Mouse (Mus musculus): Measurements from ENCODE around the gene Rasal1. TPM values are rescaled to one million over a fixed set of nuclear protein-coding genes. Genes with fewer than 3 reads are reported as not detected.

Rasal1 gene
- total RNA-seq, 2 experiments from 2014 or later, result 4.3 to 14.1 TPM

DNA sequence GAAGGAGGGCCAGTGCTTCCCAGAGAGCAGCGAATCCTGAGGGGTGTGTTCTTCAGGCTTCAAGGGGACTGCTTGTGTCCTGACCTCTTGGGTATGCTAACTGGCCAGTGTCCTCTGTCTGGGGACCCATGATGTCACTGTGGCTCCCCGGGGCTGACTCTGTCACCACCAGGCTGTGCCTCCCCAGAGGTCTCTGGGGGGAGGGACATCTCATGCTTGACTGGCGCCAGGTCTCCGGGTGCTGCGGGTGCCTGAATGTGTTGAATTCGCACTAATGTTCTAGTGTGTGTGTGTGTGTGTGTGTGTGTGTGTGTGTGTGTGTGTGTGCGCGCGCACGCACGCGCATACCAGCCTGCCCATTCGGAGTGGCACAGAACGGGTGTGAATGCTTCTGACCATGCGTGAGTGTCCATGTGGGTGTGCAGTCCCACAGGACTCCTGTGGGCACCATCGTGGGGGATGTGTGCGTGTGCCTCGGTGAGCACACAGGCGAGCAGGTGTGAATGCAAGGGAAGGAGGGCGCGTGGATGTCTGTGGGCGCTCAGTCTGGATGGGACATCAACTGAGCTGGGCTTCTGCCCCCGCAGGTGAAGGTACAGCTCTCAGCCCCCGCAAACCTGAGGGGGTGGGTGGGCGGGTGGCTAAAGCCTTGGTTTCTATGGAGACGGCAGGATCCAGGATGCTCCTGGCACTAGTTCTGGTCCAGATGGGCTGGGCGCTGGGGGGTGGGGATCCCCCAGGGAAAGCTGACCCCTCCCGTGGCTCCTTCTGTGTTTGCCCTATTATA lies 4.5 kb downstream of the Rasal1 start:
- no peak for DNase-seq (ENCODE audit: low spot score in 2 of 2)

DNA sequence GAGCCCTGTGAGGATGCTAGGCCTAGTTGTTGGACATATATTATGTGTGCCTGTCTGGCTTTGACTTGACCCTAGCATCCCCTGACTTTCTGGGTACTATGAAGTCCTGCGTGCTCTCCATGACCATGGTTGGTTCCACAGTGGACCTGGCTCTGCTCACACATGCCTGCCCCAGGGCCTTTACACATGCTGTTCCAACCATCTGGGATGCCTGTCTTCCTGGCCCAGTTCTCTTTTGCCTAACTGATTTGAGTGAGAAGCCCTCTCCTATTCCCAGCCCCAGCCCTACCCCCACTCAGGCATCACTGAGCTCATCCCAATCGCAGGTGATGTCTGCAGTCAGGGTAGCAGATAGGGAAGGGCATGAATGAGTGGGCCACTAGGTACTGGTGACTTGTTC lies 5.3 kb downstream of the Rasal1 start:
- DNase-seq (ENCODE audit: low spot score in 2 of 2), result no peak

- DNase-seq (ENCODE audit: low spot score in 2 of 2), result no peak
Measured at GRCm38 (mm10) chr5:120656281-120656751, 7.7 kb downstream of the Rasal1 start.

DNA sequence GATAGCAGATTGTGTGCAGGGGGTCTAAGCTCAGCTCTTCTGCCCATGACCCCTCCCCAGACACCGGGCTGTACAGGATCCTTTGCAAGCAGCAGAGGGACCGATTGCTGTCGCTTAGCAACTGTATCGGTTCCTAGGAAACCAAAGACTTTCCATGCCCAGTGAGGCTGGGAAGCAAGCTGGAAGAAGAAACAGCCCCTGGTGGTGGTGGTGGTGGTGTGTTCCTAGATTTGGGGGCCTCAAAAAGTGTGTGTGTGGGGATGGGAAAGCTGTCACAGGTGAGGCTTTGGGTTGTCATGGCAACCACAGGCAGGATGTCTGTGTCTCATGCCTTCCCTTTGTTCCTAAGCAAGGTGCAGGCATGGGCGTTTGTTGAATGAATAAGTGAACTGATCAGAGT lies 12.2 kb downstream of the Rasal1 start:
- DNase-seq (ENCODE audit: low spot score in 2 of 2), result no peak

GRCm38 (mm10) chr5:120664888-120665287 lies 16.3 kb downstream of the Rasal1 start:
- no peak for DNase-seq (ENCODE audit: low spot score in 2 of 2)

DNA sequence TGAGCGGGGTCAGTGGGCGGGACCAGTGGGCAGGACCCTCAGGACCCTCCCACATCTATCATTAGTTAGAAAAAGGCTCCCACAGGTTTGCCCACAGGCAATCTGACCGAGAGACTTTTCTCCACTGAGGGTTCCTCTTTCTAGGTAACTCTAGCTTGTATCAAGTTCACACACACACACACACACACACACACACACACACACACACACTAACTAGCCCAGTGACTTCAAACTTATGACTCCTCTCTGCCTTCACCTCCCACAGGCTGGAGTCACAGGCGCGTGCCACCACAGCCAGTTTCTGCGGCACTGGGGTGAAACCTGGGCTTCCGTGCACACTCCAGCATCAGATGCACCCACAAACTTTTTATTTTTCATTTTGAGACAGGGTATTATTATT lies 20.1 kb downstream of the Rasal1 start:
- DNase-seq (ENCODE audit: low spot score in 2 of 2), result no peak

DNA sequence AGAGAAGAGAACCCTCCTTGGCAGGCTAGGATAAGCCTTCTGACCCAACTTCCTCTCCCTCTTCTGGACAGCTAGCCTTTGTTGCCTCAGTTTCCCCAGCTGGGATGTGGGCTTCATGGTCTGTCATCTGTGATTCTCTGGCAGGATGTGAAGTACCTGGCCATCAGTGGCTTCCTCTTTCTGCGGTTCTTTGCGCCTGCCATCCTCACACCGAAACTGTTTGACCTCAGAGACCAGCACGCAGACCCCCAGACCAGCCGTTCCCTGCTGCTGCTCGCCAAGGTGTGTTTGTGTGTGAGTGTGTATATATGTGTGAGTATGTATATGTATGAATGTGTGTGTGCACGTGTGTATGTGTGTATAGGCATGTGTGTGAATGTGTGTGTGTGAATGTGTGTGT lies 21.5 kb downstream of the Rasal1 start:
- DNase-seq (ENCODE audit: low spot score in 2 of 2), result no peak

GRCm38 (mm10) chr5:120671865-120672264 lies 23.3 kb downstream of the Rasal1 start:
- DNase-seq (ENCODE audit: low spot score in 2 of 2), result no peak

DNA sequence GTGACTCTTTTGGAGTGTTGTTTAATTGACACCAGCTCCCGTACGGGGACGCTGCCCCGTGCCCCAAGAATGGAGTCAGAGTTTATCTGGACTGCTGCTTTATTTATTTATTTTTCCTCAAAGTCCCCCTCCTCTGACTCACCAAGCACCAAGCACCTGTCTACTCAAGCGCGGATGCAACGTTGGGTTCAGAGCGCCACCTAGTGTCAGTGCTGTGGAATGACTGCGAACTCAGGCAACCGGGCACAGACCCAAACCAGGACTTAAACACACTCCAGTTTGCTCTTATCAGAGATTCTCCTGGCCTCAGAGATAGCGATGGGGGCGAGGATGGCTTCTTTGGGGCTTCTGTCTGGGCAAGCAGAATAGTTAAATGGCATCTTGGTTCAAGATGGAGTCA lies 25.0 kb downstream of the Rasal1 start:
- DNase-seq (ENCODE audit: low spot score in 2 of 2), result peak; percentile 70 to 74

DNA sequence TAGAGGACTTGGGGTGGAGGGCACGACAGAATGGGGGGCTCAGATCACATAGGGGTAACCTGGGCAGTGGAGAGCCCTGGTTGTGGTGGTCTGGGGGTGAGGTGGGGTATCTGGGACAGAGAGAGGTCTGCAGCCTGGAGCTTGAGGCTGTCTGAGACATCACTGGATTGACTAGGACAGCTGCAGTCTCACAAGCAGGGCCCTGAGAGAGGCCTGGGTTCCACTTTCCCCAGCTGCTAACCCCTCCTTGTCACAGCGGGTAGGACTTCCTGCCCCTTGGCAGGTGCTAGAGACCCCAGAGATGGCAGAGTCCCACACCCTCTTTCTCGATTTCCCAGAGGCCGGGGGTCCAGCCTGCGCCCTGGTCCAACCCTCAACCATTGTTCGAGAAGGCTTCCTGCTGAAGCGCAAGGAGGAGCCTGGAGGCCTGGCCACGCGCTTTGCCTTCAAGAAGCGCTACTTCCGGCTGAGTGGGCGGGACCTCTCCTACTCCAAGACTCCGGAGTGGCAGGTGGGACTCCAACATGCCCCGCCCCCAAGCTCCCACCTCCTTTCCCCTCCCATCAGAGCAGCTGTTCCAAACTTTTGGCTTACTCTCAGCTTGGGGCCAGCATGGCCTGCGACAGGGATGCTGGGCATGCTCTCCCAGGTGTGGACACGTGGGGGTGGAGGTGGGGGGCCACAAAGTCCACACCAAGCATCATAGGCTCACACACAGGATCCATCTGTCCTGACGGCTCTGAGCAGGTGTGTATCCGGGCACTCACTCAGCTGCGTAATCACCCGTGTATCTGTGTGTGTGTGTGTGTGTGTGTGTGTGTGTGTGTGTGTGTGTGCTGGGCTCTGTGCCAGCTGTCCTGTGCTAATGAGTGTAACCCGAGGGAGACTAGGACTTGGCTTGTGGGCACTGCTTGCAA lies 25.9 kb downstream of the Rasal1 start:
- no peak for DNase-seq (ENCODE audit: low spot score in 2 of 2)

DNA sequence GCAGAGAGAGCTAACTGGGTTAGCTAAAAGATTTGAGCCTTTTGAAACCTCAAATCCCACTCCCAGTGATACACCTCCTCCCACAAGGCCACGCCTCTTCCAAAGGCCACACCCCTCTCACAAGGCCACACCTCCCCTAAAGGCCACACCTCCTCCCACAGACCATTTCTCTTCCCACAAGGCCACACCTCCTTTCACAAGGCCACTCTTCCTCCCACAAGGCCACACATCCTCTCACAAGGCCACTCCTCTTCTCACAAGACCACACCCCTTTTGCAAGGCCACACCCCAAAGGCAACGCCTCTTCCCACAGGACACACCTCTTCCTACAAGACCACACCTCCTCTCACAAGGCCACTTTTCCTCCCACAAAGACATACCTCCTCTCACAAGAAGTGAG lies 28.9 kb downstream of the Rasal1 start:
- DNase-seq (ENCODE audit: low spot score in 2 of 2), result no peak

DNA sequence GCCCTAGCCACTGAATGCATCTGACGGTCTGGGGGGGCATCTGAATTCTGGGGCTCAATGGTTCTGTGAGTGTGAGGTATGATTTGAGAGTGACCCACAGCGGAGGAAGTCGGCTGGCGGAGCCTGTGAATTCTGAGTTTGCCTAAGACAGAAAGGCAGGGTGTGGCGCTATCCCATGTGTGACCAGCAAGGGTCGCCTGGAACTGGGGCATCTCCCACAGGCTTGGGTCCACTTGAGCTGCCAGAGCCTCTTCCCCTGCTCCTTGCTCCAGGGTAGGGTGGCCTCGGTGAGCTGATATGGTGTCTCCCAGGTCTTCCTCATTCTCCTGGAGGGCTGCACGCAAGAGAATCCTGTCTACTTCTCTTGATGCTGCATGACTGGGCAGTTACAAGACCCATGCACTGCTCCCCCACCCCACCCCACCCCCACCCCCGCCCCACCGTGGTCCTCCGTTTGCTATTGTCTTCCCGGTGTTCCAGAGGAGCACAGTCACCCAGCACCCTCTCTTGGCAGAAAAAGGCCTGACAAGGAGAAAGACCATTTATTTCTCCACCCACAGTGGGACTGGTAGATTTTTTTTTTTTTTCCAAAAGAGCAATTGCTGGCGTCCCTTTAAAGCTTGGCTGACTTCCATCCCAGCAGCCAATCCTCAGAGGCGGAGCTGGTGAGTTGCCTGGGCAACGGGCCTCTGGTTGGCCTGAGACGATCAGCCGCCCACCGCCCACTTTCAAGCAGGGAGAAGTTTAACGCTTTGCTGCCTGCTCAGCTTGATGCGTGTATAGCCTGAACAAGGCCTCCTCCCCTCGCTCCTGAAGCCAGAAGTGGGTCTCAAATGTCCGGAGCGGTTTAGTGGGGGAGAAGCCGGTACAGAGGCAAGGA lies 31.3 kb downstream of the Rasal1 start:
- peak; percentile 46 to 51 for DNase-seq (ENCODE audit: low spot score in 2 of 2)

- DNase-seq (ENCODE audit: low spot score in 2 of 2), result no peak
Measured at GRCm38 (mm10) chr5:120680918-120681317, 32.3 kb downstream of the Rasal1 start.

GRCm38 (mm10) chr5:120682982-120683771 lies 34.6 kb downstream of the Rasal1 start:
- DNase-seq (ENCODE audit: low spot score in 2 of 2), result no peak

- DNase-seq (ENCODE audit: low spot score in 2 of 2), result no peak
Measured at GRCm38 (mm10) chr5:120685678-120686077, 37.1 kb downstream of the Rasal1 start.

DNA sequence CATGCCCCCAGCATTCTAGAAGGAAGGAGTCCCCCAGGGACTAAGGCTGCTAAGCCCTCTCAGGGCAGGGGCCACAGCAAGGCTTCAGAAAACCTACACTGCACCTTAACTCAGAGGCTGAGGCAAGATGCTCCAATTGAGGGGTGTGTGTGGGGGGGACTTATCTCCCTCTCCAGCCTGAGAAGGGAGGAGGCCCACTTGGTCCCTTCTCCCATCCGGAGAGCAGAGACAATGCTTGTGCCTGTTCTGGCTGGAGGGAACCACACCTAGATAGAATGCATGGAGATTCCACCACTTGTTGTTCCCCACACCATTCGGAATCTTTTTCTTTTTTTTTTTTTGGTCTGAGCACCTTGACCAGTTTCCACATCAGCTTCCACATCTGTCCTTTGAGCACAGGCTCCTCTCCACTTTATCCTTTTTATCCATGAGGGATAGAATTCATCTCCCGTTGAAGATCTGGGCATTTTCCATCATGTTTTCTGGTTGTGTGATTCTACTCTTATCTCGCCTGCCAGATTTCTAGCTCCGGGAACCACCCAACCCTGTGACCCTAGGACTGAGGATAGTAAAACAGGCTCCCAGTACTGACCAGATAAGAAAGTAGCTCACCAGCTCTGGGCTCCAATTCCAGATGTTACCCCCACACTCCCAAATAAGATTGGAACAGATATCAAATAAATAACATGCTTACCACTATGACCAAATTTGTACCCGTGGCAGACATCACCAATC lies 38.3 kb downstream of the Rasal1 start:
- no peak for DNase-seq (ENCODE audit: low spot score in 2 of 2)

GRCm38 (mm10) chr5:120687484-120687851 lies 38.9 kb downstream of the Rasal1 start:
- no peak for DNase-seq (ENCODE audit: low spot score in 2 of 2)

DNA sequence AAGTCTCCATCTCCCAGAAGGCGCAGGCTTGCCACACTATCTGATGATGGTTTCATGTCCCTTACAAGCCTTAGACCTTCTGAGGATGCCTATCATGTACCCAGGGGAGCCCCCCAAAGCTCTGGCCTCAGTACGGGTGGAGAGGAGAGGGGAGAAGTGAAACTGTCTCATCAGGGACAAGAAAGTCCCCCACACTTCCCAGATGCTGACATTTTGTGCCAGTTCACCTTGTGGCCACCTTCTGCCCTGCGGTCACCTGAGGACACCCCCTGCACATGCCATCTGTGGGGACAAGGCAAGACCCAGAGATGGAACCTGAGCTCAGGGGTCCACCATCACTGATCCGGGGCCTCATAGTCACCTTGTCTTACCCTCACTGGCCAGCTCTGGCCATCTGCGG lies 39.3 kb downstream of the Rasal1 start:
- no peak for DNase-seq (ENCODE audit: low spot score in 2 of 2)

DNA sequence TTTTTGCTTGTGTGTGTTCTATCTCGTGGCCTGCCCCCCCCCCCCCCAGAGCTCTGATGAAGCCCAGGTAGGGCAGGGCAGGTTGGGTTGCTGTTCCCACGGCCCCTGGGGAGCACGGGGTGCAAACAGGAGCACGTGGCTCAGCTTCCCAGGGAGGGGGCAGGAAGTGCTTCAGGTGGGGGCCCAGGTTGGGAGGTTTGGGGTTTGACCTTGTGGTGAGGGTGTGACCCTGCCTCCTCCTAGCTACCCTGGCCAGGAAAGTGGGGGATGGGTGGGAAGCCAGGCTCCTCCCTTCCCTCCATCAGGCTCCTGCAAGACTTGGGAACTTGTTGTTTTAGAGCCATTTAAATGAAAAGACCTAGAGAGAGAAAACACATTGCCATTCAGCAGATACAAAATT lies 39.8 kb downstream of the Rasal1 start:
- no peak for DNase-seq (ENCODE audit: low spot score in 2 of 2)

GRCm38 (mm10) chr5:120690417-120690816 lies 41.8 kb downstream of the Rasal1 start:
- DNase-seq (ENCODE audit: low spot score in 2 of 2), result no peak
